Mouse (Mus musculus): Measurements from ENCODE around the gene Stx18. TPM values are rescaled to one million over a fixed set of nuclear protein-coding genes. Genes with fewer than 3 reads are reported as not detected.

The Stx18 gene
- polyA plus RNA-seq, 1 experiment, result 52.3 TPM

- H3K4me1 ChIP-seq (ENCODE audit: control insufficient read depth, insufficient read depth, low read length), result no peaks in the 10 kb centered on the region
- H3K27ac ChIP-seq (ENCODE audit: insufficient read depth, low read length), result no peak overlapping the region
- H3K27me3 ChIP-seq (ENCODE audit: control insufficient read depth, insufficient read depth, low read length), result no peaks in the 10 kb centered on the region
- no peak for DNase-seq
- no peak overlapping the region for H3K4me3 ChIP-seq (replicated peaks; ENCODE audit: insufficient read depth, low read depth, low read length)
- WGBS, result 92% methylated on average over 1 of the region's 1 CpGs
- TF ChIP-seq CTCF (IDR thresholded peaks at IDR 0.05; ENCODE audit: borderline replicate concordance, insufficient read depth, low read depth, low read length) (no peak), POLR2A (IDR thresholded peaks at IDR 0.05; ENCODE audit: borderline replicate concordance, insufficient read depth, low read length) (no peak)
Observed at GRCm38 (mm10) chr5:38080472-38080871, 41.9 kb downstream of the Stx18 start.

- no peaks in the 10 kb centered on the region for H3K27me3 ChIP-seq (ENCODE audit: control insufficient read depth, insufficient read depth, low read length)
- TF ChIP-seq POLR2A (IDR thresholded peaks at IDR 0.05; ENCODE audit: borderline replicate concordance, insufficient read depth, low read length), result no peak
- TF ChIP-seq CTCF (IDR thresholded peaks at IDR 0.05; ENCODE audit: borderline replicate concordance, insufficient read depth, low read depth, low read length), result no peak
- no peak overlapping the region for H3K4me3 ChIP-seq (replicated peaks; ENCODE audit: insufficient read depth, low read depth, low read length)
- no peak overlapping the region for H3K27ac ChIP-seq (ENCODE audit: insufficient read depth, low read length)
- no peak for DNase-seq
- WGBS, result 76% methylated on average over 3 of the region's 3 CpGs
- no peaks in the 10 kb centered on the region for H3K4me1 ChIP-seq (ENCODE audit: control insufficient read depth, insufficient read depth, low read length)
Observed at GRCm38 (mm10) chr5:38082589-38082988, 44.0 kb downstream of the Stx18 start.

GRCm38 (mm10) chr5:38083362-38083761, 44.8 kb downstream of the Stx18 start:
- no peak overlapping the region for H3K4me3 ChIP-seq (replicated peaks; ENCODE audit: insufficient read depth, low read depth, low read length)
- no peak for DNase-seq
- TF ChIP-seq CTCF (IDR thresholded peaks at IDR 0.05; ENCODE audit: borderline replicate concordance, insufficient read depth, low read depth, low read length) (no peak), POLR2A (IDR thresholded peaks at IDR 0.05; ENCODE audit: borderline replicate concordance, insufficient read depth, low read length) (no peak)
- H3K27me3 ChIP-seq (ENCODE audit: control insufficient read depth, insufficient read depth, low read length), result no peaks in the 10 kb centered on the region
- 82% methylated on average over 5 of the region's 5 CpGs for WGBS
- no peak overlapping the region for H3K27ac ChIP-seq (ENCODE audit: insufficient read depth, low read length)
- no peaks in the 10 kb centered on the region for H3K4me1 ChIP-seq (ENCODE audit: control insufficient read depth, insufficient read depth, low read length)

- no peak overlapping the region for H3K4me3 ChIP-seq (replicated peaks; ENCODE audit: insufficient read depth, low read depth, low read length)
- H3K27me3 ChIP-seq (ENCODE audit: control insufficient read depth, insufficient read depth, low read length), result no peaks in the 10 kb centered on the region
- WGBS, result 51% methylated on average over 8 of the region's 8 CpGs
- no peak overlapping the region for H3K27ac ChIP-seq (ENCODE audit: insufficient read depth, low read length)
- TF ChIP-seq CTCF (IDR thresholded peaks at IDR 0.05; ENCODE audit: borderline replicate concordance, insufficient read depth, low read depth, low read length) (no peak), POLR2A (IDR thresholded peaks at IDR 0.05; ENCODE audit: borderline replicate concordance, insufficient read depth, low read length) (no peak)
- no peaks in the 10 kb centered on the region for H3K4me1 ChIP-seq (ENCODE audit: control insufficient read depth, insufficient read depth, low read length)
- DNase-seq, result no peak
Observed at GRCm38 (mm10) chr5:38084616-38085015, 46.1 kb downstream of the Stx18 start.

- DNase-seq, result peak; percentile 44 to 45
- no peak overlapping the region for H3K4me3 ChIP-seq (replicated peaks; ENCODE audit: insufficient read depth, low read depth, low read length)
- no peak overlapping the region for H3K27ac ChIP-seq (ENCODE audit: insufficient read depth, low read length)
- no peaks in the 10 kb centered on the region for H3K27me3 ChIP-seq (ENCODE audit: control insufficient read depth, insufficient read depth, low read length)
- no peaks in the 10 kb centered on the region for H3K4me1 ChIP-seq (ENCODE audit: control insufficient read depth, insufficient read depth, low read length)
- no peak for TF ChIP-seq POLR2A (IDR thresholded peaks at IDR 0.05; ENCODE audit: borderline replicate concordance, insufficient read depth, low read length)
- TF ChIP-seq CTCF (IDR thresholded peaks at IDR 0.05; ENCODE audit: borderline replicate concordance, insufficient read depth, low read depth, low read length), result peak; percentile 89
- 49% methylated on average over 10 of the region's 10 CpGs for WGBS
Observed at GRCm38 (mm10) chr5:38085561-38086392, 47.2 kb downstream of the Stx18 start.

- no peak for DNase-seq
- 91% methylated on average over 3 of the region's 3 CpGs for WGBS
- Histone ChIP-seq H3K27ac (ENCODE audit: insufficient read depth, low read length) (no peak overlapping the region), H3K4me3 (replicated peaks; ENCODE audit: insufficient read depth, low read depth, low read length) (no peak overlapping the region), H3K27me3 (ENCODE audit: control insufficient read depth, insufficient read depth, low read length) (no peaks in the 10 kb centered on the region), H3K4me1 (ENCODE audit: control insufficient read depth, insufficient read depth, low read length) (no peaks in the 10 kb centered on the region)
- no peak for TF ChIP-seq CTCF (IDR thresholded peaks at IDR 0.05; ENCODE audit: borderline replicate concordance, insufficient read depth, low read depth, low read length)
- TF ChIP-seq POLR2A (IDR thresholded peaks at IDR 0.05; ENCODE audit: borderline replicate concordance, insufficient read depth, low read length), result no peak
Observed at GRCm38 (mm10) chr5:38090111-38090510, 51.6 kb downstream of the Stx18 start.

- Histone ChIP-seq H3K4me3 (replicated peaks; ENCODE audit: insufficient read depth, low read depth, low read length) (no peak overlapping the region), H3K27ac (ENCODE audit: insufficient read depth, low read length) (no peak overlapping the region), H3K4me1 (ENCODE audit: control insufficient read depth, insufficient read depth, low read length) (no peaks in the 10 kb centered on the region), H3K27me3 (ENCODE audit: control insufficient read depth, insufficient read depth, low read length) (no peaks in the 10 kb centered on the region)
- TF ChIP-seq CTCF (IDR thresholded peaks at IDR 0.05; ENCODE audit: borderline replicate concordance, insufficient read depth, low read depth, low read length) (no peak), POLR2A (IDR thresholded peaks at IDR 0.05; ENCODE audit: borderline replicate concordance, insufficient read depth, low read length) (no peak)
- 62% methylated on average over 3 of the region's 3 CpGs for whole genome bisulfite sequencing
- no peak for DNase-seq
Observed at GRCm38 (mm10) chr5:38090581-38090980, 52.0 kb downstream of the Stx18 start.

All from cerebellum, adult 2 months (tissue).